Mouse (Mus musculus) liver, embryonic 16.5 days (tissue): Measurements from ENCODE around the gene E4f1. TPM values are rescaled to one million over a fixed set of nuclear protein-coding genes. Genes with fewer than 3 reads are reported as not detected.

Source experiments
- ATAC-seq: fragments of 200-750 bp; cut with Nextera tagmentation; 2 replicates; pipeline ENCODE4 v1.8.0; 2017; ENCODE audit warnings: low read depth, mild to moderate bottlenecking, moderate number of reproducible peaks, moderate library complexity
- H3K27ac ChIP-seq: fragments of 300-500 bp; sonication (generic); 2 replicates; pipeline ENCODE4 v1.5.1; 2014; ENCODE audit warnings: mild to moderate bottlenecking, low read length
- H3K27me3 ChIP-seq: fragments of 300-500 bp; sonication (generic); 2 replicates; pipeline ENCODE4 v1.6.1; 2014; ENCODE audit warnings: low read depth, low read length, mixed read lengths; ENCODE audit not compliant: control insufficient read depth, insufficient read depth
- H3K36me3 ChIP-seq: fragments of 300-500 bp; sonication (generic); 2 replicates; pipeline ENCODE4 v1.6.1; 2014; ENCODE audit warnings: mild to moderate bottlenecking; ENCODE audit not compliant: control insufficient read depth, insufficient read depth
- H3K4me1 ChIP-seq: fragments of 300-500 bp; sonication (generic); 2 replicates; pipeline ENCODE4 v1.6.1; 2014; ENCODE audit warnings: low read depth, low read length, mixed read lengths; ENCODE audit not compliant: control insufficient read depth
- H3K4me2 ChIP-seq: fragments of 300-500 bp; sonication (generic); 2 replicates; pipeline ENCODE4 v1.6.1; 2014; ENCODE audit warnings: low read depth, low read length, mixed read lengths
- H3K4me3 ChIP-seq: fragments of 300-500 bp; sonication (generic); 2 replicates; pipeline ENCODE4 v1.5.1; 2014; ENCODE audit warnings: low read depth, mild to moderate bottlenecking, low read length
- H3K9ac ChIP-seq: fragments of 300-500 bp; sonication (generic); 2 replicates; pipeline ENCODE4 v1.6.1; 2014; ENCODE audit warnings: low read depth, low read length
- H3K9me3 ChIP-seq: fragments of 300-500 bp; sonication (generic); replicated peaks from 2 replicates; pipeline ENCODE4 v1.6.1; 2016; ENCODE audit warnings: low read length; ENCODE audit not compliant: control insufficient read depth
- WGBS: fragments of 180-500 bp; shearing (Covaris S2); extraction: QIAGEN DNeasy Blood & Tissue Kit; methylation state at CpG from one replicate; pipeline ENCODE4 v1.1.7; 2014; ENCODE audit not compliant: insufficient replicate concordance; 5-methylcytosine and 5-hydroxymethylcytosine counted together
- polyA plus RNA-seq: library from polyadenylated mRNA; unstranded; fragments of >200 nt; fragmentation: Nextera tagmentation; extraction: Ambion mirVana; gene quantifications from 2 replicates; pipeline ENCODE4 v1.2.1, GENCODE M21; 2015

E4f1 gene
- polyA plus RNA-seq, 1 experiment from 2014 or later: 12.3 TPM

- H3K9me3 ChIP-seq: no peaks in the 10 kb centered on the region
- peak within 1 kb of the TSS; percentile 74 for H3K4me2 ChIP-seq
- peak within 1 kb of the TSS; percentile 26; the same call in 1 of the 2 replicates for H3K9ac ChIP-seq
- H3K4me1 ChIP-seq: peaks cover 5% of the 10 kb centered on the region
- under 1% methylated on average over 45 of the region's 45 CpGs for WGBS
- H3K27me3 ChIP-seq: peaks cover 47% of the 10 kb centered on the region
- H3K27ac ChIP-seq: no peak within 1 kb of the TSS
- ATAC-seq: no peak
- no peaks in the 10 kb centered on the region for H3K36me3 ChIP-seq
- peak within 1 kb of the TSS; percentile 57 for H3K4me3 ChIP-seq
Measured at GRCm38 (mm10) chr17:24488186-24488661, 18.1 kb upstream of the E4f1 start, which contains the start of gene Caskin1. Gene Caskin1, plus strand, starts transcription at chr17:24488601.

DNA sequence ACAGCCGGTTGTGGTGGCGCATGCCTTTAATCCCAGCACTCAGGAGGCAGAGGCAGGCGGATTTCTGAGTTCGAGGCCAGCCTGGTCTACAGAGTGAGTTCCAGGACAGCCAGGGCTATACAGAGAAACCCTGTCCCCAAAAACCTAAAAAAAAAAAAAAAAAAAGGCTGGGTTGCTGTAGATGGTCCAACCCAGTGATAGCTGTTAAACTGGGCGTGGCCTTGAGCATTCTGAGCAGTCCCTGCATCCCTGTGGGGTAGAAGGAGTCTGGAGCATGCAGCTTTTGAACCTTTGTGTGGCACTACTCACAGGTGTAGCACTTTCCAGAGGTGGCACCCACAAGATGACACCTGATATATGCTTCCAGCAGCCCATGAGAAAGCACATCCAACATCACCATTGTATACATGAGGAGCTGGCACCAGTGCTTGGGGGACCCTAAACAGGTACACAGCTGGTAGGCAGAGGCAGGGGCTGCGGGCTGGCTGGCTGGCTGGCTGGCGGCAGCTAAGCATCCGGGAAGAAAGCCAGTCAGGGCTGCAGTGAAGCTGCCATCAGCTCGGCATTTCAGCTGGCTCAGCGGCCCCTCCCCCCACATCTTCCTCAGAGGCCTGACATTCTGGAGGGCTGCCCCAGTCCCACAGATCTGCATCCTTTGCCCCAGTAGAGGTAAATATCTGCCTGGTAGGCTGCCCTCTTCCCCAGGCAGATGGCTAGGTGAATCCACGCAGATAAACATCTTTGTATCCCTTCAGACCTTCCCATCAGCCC lies 15.2 kb upstream of the E4f1 start:
- no peak for ATAC-seq
- Histone ChIP-seq H3K4me1 (peaks cover 5% of the 10 kb centered on the region), H3K36me3 (no peaks in the 10 kb centered on the region), H3K9ac (no peak overlapping the region), H3K9me3 (no peaks in the 10 kb centered on the region), H3K4me2 (no peak overlapping the region), H3K4me3 (no peak overlapping the region), H3K27me3 (peaks cover 40% of the 10 kb centered on the region), H3K27ac (no peak overlapping the region)
- WGBS: 39% methylated on average over 11 of the region's 11 CpGs

DNA sequence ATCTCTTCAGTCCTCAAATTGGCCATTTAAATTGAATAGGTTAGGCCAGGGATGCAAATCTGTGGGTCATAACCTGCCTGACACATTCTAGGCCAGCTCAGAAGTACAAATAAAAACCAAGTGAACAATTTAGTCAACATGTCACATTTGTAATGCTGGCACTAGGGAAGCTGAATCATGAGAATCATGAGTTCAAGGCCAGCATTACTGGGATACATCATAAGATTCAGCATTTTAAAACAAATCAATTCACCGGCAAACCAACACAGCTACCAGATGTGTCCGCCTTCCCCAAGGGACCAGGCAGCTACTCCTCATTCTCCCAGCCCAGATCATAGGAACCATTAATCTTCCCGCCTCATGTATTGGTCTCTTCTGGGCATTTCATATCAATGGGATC lies 13.4 kb upstream of the E4f1 start:
- Histone ChIP-seq H3K27ac (no peak overlapping the region), H3K9me3 (no peaks in the 10 kb centered on the region), H3K9ac (no peak overlapping the region), H3K27me3 (peaks cover 23% of the 10 kb centered on the region), H3K36me3 (no peaks in the 10 kb centered on the region), H3K4me2 (no peak overlapping the region), H3K4me1 (peaks cover 6% of the 10 kb centered on the region), H3K4me3 (no peak overlapping the region)
- no peak for ATAC-seq
- WGBS: 71% methylated on average over 3 of the region's 3 CpGs

DNA sequence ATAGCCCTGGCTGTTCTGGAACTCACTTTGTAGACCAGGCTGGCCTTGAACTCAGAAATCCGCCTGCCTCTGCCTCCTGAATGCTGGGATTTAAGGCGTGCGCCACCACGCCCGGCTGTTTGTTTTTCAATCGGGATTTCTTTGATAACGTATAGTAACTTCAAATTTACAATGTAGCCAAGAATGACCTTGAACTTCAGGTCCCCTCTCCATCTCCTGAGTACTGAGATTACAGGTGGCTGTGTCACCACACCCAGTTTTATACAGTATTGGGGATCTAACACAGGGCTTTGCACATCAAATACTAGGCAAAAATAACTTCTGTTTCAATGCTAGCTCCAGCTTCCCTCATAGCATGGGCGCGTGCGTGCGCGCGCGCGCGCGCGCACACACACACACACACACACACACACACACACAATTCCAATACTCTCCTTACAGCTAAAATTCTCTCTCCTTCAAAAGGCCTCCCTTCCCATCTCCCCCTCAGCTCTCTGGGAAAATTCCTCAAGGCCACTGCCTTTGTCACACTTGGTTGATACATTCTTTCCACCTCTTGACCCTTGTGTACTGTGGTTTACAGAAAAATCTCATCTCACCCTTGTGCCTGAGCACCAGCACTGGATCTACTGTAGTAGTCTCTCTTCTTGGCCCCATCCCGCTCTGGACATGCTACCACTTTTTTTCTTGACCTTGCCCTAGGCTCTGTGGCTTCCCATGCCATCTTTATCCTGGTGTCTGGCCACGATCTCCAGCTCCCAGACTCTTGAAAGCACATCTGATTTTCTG lies 11.1 kb upstream of the E4f1 start:
- Histone ChIP-seq H3K4me3 (no peak overlapping the region), H3K9ac (no peak overlapping the region), H3K27ac (no peak overlapping the region), H3K36me3 (peaks cover 12% of the 10 kb centered on the region), H3K4me2 (no peak overlapping the region), H3K4me1 (peaks cover 14% of the 10 kb centered on the region), H3K27me3 (peaks cover 3% of the 10 kb centered on the region; the same call in 1 of the 2 replicates), H3K9me3 (no peaks in the 10 kb centered on the region)
- ATAC-seq: no peak
- 85% methylated on average over 20 of the region's 20 CpGs for WGBS

DNA sequence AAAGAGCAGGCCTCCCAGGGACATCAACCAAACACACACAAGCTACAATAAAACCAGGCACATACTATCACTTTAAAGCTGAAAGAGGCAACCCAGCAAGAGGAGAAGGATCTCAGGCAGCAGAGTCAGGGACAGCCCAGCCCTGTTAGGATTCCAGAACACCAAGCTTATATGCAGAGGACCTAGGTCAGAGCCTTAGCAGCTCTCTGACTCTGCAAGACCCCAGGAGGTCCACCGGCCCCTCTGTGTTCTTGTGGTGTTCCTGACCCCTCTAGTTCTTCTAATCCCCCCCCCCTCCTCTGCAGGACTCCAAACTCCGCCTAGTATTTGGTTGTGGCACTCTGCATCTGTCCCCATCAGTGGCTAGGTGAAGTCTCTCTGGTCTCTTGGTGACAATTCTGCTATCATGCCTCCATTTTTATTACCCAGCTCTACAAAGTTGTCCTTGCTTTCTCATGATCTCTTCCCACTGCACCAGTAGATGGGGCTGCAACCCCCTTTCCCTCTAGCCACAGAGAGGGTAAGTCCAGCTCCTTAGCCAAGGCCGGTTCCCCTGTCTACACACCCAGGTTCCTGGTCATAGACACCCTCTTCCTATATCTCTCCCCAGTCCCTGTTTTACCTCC lies 10.2 kb upstream of the E4f1 start:
- ATAC-seq: no peak
- no peak overlapping the region for H3K4me2 ChIP-seq
- H3K9me3 ChIP-seq: no peaks in the 10 kb centered on the region
- 42% methylated on average over 3 of the region's 3 CpGs for WGBS
- peaks cover 14% of the 10 kb centered on the region for H3K4me1 ChIP-seq
- H3K9ac ChIP-seq: peak overlapping the region; percentile 4; the same call in 1 of the 2 replicates
- no peaks in the 10 kb centered on the region; the same call in 1 of the 2 replicates for H3K27me3 ChIP-seq
- H3K27ac ChIP-seq: no peak overlapping the region
- peaks cover 21% of the 10 kb centered on the region for H3K36me3 ChIP-seq
- no peak overlapping the region for H3K4me3 ChIP-seq

DNA sequence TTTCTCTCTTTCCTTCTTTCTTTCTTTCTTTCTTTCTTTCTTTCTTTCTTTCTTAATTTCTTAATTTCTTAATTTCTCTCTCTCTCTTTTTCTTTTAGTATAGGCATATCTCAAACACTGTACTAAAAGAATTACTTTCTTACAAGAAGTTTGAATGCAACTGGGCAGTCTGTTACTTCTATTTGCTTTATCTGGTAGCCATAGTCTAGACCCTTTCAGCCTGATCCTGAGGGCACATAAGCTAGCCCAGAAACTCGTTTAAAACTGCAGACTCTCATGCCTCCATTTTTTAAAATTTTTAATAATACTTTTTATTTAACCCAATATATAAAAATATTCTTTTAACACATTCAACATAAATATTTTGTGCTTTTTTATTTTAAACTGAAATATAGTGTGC lies 9.3 kb upstream of the E4f1 start:
- ATAC-seq: no peak
- Histone ChIP-seq H3K27me3 (no peaks in the 10 kb centered on the region), H3K4me3 (peak overlapping the region; percentile 74), H3K4me1 (peaks cover 14% of the 10 kb centered on the region), H3K9me3 (no peaks in the 10 kb centered on the region), H3K27ac (no peak overlapping the region), H3K4me2 (peak overlapping the region; percentile 75), H3K36me3 (peaks cover 25% of the 10 kb centered on the region), H3K9ac (no peak overlapping the region)
- 12% methylated on average over 1 of the region's 1 CpGs for WGBS

- no peaks in the 10 kb centered on the region for H3K27me3 ChIP-seq
- H3K9ac ChIP-seq: peak within 1 kb of the TSS; percentile 84
- H3K27ac ChIP-seq: peak within 1 kb of the TSS; percentile 92
- 0% methylated on average over 48 of the region's 48 CpGs for WGBS
- H3K9me3 ChIP-seq: no peaks in the 10 kb centered on the region
- peak within 1 kb of the TSS; percentile 75 for H3K4me2 ChIP-seq
- peaks cover 14% of the 10 kb centered on the region for H3K4me1 ChIP-seq
- peak within 1 kb of the TSS; percentile 74 for H3K4me3 ChIP-seq
- H3K36me3 ChIP-seq: peaks cover 31% of the 10 kb centered on the region
- peak; percentile 93 for ATAC-seq
Measured at GRCm38 (mm10) chr17:24478663-24479380, 8.7 kb upstream of the E4f1 start, which contains the start of gene Mlst8. Gene Mlst8, minus strand, starts transcription at chr17:24479078.

DNA sequence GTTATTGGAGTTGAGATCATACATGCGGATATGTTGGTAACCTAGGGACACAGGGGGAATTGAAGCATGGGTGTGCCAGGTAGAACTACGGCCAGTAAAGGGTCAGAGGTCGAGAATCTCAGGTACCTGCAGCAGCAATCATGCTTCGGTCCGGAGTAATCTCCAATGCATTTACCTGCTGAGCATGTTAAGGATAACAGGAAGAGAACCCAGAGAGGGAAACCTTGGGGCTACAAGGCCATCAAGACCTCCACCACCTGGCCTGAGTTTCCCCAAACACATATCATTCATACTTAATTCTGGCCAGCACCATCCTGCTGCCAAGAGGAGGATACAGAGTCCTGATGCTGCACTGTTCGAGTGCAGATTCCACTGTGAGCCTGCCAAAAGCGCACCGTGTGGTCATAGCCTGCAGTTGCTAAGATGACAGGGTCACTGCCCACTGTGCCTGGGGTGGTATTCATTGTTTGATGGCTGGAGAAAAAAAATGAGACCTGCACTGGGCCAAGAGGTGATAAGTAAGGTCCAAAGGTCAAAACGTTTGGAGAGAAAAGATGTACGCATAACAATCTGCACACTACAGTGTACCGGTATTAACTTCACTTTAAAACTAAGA lies 8.0 kb upstream of the E4f1 start:
- peak overlapping the region; percentile 75 for H3K4me2 ChIP-seq
- no peaks in the 10 kb centered on the region for H3K9me3 ChIP-seq
- peak overlapping the region; percentile 92; the same call in 1 of the 2 replicates for H3K27ac ChIP-seq
- WGBS: 49% methylated on average over 11 of the region's 11 CpGs
- H3K4me1 ChIP-seq: peaks cover 16% of the 10 kb centered on the region
- ATAC-seq: no peak
- no peaks in the 10 kb centered on the region for H3K27me3 ChIP-seq
- H3K9ac ChIP-seq: peak overlapping the region; percentile 84
- H3K4me3 ChIP-seq: peak overlapping the region; percentile 74
- peaks cover 31% of the 10 kb centered on the region for H3K36me3 ChIP-seq
